Mouse (Mus musculus): ENCODE data around the gene Cisd3. TPM values are rescaled to one million over a fixed set of nuclear protein-coding genes. Genes with fewer than 3 reads are reported as not detected.

Cisd3 gene
- total RNA-seq, 2 experiments from 2014 or later: 96.7 to 102 TPM

DNA sequence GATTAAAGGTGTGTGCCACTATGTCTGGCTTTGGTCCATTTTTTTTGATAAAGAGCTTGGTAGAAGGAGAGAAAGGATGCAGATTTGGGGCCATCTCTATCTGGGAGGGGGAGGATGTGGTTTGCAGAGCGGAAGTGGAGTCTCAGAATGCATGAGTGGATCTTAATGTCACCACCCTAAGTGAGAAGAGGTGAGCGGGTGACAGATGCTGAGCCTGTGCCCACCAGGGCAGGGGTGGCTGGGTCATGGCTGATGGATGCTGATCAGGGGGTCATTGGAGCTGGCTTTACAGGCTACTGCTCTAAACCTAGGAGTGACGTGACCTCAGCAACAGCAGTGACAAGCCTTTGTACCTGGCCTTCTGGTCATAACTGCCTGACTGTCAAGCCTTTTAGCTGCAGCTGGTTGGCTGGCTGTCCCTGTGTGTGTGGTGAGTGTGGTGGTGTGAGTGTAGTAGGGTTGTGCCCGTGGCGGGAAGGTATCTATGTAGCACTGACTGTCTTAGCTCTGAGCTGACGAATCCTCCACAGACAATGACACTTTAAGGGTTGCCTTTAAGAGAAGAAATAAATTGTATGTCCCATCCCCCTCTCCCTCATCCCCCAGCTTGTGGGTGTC lies 1.5 kb upstream of the Cisd3 start:
- no peak for DNase-seq (ENCODE audit: low spot score)

DNA sequence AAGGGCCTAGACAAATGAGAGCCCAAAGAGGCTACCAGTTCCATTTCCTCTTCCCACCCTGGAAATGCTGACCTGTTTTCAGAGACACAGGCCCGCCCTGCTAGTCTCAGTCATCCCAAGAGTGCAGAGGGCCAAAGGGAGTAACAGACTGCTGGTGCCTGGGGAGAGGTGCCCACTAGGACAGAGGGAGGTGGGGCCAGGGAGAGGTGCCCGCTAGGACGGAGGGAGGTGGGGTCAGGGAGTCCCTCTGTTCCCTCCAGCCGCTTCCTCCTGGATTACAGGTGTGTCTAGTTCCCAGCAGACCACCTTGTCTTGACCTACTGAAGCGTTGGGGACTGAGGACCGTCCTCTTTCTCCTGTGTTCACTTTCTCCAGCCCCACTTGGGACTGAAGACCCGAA lies 860 bp upstream of the Cisd3 start:
- DNase-seq (ENCODE audit: low spot score): no peak

DNA sequence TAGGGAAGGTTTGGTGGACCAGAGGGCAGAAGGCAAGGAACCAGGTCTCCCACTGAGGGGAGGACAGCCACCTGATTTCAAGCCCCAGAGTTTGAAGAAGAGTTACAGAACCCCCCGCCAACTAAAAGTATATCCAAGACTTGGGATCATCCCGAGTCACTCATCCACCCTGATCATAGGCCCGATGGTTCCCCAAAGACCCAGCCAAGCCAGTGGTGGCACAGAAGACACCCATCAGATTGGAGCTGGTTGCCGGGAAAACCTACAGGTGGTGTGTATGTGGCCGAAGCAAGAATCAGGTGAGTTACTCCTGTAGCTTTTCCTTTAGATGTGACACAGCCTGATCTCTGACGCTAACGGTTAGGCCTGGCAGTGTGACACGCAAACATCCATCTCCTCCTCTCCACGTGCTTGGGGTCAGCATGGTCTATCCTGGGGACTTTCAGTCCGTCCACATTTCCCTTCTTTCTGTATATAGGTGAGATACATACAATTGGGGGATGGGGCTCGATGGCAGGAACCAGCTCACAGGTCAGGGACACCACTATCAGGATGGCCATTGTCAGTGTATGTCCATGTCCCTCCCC lies 789 bp downstream of the Cisd3 start:
- DNase-seq (ENCODE audit: low spot score): no peak

DNA sequence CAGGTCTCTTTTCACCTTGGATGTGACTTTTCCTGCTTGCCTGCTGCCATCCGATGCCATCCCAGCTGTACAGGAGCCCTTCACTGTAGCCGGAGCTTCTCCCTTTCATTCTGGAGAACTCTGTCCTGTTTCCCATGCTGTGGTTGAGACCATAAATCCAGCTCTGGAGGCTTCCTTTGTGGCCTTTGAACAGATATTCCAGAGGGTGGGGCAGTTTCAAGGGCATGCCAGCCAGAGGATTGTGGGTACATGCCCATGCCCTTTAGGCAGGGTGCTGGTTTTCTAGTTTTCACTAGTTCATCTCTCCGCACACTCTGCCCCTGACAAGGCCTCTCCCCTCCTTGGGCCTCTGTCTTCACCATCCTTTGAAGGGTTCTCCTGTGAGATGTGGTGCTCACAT lies 1.4 kb downstream of the Cisd3 start:
- DNase-seq (ENCODE audit: low spot score): no peak

DNA sequence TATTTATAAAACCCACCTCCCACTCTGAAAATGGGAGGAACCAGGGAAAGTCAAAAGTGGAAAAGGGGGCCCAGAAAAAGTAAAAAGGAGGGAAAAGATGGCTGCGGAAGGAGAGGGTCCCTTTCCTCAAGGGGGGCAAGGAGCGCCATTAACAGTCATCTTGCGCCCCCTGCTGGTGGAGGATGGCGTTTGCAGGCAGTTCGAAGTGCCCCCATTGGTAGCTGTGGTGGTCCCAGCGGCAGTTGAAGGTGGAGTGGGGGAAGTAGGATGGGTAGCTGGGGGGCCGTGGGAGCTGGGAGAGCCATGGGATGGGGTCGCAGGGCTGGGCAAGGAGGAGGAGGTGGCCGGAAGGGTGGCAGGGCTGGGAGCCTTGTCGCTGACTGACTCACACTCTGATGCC lies 4.2 kb downstream of the Cisd3 start:
- DNase-seq (ENCODE audit: low spot score): peak; percentile 64

DNA sequence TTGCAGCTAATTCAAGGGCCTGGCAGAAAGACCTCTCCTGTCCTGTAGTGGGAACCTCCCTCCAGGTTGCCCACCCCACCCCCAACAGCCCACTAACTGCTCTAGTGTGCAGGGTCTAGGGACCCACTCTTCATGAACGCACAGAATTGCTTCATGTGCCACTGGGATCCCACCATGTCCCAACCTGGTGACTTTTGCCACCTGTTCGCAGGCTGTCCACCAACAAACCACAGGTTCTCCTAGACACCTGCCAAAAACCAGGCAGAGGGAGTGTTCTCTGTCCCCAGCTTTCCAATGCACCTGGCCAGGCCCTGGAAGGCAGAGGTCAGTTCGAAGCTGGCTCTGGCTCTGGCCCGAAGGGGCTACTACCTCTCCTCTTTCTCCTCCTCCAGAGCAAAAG lies 8.8 kb downstream of the Cisd3 start:
- DNase-seq (ENCODE audit: low spot score): no peak

DNA sequence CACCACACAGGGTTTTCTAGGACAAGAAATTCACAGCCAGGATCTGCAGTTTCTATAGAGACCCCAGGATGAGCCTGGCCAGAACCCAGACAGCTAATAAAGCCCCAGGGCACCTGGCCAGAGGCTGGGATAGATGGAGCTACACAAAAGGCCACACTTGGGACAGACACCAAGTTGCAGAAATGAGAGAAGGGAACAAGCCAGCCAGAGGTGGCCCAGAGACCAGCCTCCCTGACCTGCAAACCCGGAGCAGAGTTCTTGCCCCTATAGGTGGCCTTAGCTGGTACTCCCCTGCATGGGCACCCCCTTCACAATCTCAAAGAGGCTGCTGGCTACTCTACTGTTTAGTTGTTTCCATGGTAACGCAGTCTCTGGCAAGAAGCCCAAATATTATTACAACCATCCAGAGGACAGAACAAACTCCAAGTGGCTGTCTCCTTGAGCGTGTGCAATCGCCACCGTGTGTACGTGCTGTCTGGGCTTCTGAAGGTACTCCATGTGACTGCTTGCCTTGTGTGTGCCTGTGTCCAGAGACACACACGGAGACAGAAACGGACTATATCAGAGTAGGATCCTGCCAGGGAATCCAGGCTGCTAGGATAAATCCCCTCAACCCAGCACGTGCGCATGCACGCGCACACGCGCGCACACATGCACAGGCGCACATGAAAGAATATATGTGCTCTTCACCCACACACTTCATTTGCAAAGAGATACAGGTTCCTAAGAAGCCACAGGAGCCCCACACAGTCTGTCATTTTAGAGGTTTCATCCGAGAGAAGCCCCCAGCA lies 9.5 kb downstream of the Cisd3 start:
- no peak for DNase-seq (ENCODE audit: low spot score)

DNA sequence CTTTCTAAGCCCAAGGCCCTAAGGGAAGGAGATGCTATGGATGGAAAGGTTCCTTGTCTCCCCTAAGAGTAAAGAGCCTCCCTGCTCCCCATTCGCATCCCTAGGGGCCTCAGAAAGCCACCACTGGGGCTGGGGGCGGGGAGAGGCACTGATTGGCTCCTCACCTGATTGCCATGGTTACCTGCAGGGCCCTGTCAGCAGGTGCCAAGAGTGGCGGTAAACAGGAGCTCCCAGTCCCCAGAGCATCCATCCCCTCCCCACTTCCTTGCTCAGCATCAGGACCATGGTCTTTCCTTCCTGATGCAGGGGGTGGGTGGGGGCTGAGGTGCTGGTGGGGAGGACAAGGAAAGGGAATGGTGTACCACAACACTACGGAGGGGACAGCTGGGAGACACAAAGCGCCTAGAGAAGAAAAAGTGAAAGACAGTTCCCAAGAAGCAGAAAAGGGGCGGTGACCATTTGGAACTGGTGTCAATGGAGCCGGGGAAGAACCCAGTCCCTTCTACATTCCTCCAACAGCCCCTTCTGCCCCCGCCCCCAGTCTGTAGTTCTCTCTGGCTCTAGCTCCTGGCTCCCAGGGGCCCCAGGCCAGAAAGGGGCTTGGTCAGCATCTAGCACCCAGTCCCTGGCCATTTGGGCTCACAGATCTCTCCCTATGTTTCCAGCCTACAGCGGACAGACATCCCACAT lies 10.2 kb downstream of the Cisd3 start:
- no peak for DNase-seq (ENCODE audit: low spot score)

DNA sequence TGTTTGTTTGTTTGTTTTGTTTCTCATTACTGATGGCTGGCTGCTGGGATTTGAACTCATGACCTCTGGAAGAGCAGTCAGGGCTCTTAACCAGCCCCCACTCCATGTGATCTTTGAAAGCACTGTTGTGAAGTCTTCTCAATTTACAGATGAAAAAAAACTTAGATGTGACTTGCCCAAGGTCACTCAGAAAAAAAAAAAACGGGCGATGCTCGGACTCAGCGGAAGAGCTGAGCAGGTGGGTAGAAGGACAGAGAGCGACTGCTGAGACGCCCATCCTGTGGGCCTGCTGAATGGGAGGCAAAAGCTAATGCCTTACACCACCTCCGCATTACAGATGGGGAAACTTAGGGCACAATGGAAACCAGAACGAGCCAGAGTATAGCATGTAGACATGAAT lies 11.0 kb downstream of the Cisd3 start:
- DNase-seq (ENCODE audit: low spot score): no peak

DNA sequence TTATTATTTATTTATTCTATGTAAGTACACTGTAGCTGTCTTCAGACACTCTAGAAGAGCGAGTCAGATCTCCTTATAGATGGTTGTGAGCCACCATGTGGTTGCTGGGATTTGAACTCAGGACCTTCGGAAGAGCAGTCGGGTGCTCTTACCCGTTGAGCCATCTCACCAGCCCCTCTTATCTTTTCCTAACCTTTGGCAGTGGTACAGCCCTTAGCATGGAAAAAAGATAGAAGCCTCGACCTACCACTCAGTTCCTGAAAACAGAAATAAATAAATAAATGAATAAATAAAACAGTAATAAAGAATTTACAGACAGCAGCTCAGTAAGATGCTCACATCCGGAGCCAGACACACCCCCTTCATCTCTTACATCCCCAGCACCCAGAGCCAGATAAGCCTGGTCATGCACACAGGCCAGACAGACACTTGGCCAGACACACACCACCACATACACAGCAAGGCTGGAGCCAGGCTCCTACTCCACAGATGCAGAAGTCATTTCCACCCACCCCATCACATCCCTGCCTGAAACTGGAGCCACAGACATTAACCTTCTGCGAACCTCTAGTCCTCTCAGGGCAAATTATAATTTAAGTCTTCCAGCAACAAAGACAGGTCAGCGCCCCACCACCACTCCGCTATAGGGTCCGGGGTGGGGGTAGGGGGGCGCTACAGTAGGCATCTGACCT lies 11.7 kb downstream of the Cisd3 start:
- DNase-seq (ENCODE audit: low spot score): no peak

DNA sequence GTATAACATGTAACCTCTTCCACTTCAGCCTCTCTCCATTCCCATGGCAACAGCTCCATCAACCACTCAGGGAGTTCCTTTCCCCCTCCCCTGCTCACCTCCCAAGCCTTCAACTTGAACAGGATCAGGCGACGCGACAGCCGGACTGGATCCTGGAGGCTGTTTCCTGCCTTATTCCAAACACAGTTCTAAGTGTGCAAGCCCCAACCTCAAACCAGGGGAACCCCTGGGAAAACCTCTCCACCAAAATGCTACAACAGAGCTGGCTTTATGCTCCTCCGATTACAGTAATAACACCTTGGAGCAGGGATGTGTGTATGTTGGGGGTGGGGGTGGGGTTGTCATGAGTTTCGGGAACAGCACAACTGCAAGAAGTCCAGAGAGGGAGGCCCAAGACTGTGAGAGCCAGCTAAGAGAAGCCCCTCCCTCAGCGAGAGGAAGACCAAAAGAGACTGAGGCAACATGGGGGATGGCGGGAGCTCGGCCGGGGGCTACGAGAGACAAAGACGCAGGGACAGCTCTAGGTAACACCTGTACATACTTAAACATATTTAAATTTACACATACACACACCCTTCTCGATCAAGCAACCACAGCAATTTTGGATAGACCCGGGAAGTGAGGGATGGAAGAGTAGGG lies 12.4 kb downstream of the Cisd3 start:
- DNase-seq (ENCODE audit: low spot score): no peak

DNA sequence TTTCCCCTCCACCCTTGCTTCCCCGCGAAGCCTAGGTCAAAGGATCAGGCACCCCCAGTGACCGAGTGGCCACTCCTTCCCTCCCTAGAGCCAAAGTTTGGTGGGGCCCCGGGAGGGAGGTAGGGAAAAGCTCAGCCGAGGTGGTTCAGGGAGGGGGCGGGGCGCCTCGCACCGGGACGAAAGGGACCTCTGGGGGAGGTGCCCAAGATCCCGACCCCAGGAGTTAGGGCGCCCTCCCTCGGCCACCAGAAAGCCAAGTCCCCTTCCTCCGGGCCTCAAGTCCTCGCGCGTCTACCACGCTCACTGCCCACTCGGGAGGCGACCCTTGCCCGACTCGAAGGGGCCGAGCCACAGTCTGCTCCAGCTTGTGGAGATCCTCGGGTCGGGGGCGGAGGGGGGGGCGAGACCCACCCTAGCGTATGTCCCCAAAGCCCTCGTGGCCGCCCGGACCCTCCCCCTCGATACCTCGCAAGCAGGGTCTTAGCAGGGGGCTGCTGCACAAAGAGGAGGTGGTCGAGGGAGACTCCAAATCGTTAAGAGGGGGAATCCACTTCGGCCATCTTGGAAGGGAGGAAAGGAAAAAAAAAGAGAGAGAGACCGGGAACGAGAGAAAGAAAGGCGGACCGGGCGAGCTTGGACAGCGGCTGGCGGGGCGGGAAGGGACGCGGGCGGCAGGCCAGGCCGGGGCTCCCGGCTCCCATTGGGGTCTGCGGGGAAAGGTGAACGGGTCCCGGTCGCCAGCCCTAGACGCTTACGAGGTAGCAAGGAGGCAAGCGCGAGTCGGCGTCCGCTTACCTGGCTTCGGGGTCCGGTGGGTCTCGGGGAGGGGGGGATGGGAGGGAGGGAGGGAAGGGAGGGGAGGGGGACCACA lies 13.3 kb downstream of the Cisd3 start:
- peak; percentile 64 for DNase-seq (ENCODE audit: low spot score)

DNA sequence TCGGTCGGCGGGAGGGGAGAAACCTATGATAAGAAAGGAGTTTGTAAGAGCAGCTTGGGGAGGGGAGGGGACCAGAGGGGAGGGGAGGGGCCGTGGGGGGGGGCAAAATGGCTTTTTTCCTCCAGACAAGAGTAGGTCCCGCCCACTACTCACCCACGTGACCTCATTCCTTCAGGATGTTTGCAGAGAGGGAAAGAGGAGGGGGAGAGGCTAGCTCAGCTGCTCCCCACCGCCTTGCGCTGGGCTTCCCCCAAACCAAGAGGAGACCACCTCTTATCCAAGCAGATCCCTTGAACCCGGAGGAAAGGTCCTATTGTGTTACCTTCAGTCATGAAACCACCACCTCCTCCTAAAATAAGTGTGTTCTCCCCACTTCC lies 14.0 kb downstream of the Cisd3 start:
- peak; percentile 81 for DNase-seq (ENCODE audit: low spot score)

DNA sequence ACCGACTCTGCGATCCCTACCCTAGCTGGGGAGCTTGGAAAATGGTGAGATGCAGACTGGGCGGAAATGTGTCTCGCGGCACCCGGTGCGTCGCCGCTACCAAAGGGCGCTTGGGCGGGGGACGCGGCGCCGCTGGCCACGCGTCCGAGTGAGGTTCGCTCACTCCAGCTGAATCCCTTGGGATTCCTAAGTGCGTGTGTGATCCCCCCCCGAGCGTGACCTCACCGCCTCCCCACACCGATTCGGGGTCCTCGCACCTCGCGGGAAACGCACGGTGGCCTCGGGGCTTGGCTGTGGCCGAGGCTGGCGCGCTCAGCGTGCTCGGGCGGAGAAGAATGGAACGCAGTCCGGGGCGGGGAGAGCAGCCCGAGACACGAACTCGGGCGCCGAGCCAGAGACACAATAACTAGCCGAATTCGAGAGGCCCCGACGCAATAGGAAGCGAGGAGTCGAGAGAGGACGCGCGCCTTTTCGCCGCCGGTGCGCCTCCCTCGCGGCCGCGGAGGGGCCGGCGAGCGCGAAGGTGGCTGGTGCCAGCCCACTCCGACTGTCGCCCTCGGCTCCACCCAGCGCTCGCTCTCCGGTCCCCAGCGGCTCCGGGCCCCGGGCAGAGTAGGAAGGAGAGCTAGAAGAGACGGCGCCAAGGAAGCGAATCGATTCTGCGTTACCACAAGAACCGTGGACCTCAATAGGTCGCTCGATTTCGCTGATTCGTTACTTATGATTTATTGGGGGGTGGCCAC lies 14.5 kb downstream of the Cisd3 start, which contains the start of gene Pcgf2:
Gene Pcgf2, minus strand, starts transcription at position 495 of the 743 bp plus-strand sequence.
- DNase-seq (ENCODE audit: low spot score): peak; percentile 76

DNA sequence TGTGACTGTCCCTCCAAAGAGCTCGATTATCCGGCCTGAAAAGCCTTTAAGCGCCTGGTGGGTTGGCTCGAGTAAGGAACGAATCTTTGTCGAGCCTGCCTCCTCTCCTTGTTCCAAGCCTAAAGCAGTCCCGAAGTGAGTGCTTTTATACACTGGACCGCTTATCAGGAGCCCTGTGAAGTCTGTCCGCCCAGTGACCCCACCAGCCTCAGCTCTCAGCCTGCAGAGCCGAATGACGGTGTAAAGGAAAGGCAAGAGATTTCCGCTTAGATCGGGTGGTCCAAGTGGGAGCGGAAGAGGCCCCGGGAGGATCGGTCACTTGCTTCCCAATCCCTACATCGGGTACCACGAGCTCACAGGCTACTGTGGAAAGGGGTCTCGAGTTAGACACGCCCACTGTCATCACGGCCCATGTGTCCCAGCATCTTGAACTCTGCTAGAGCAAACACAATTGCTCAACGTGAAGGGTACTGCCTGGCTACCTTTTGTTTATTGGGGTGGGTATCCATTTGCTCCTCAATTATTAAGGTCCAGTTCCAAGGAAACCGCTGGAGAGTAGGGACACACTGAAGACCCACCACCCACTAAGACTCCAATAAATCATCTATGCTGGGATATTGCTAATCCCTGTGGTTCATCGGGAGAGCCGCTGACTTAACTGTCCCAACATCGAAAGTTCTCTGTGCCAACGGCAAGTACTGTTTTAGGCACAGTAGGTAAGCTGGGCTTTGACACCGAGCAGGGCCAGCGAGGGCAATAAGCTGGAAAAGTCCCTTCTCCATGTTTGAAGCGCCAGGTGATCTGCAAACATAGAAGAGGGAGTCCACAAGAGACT lies 15.3 kb downstream of the Cisd3 start:
- DNase-seq (ENCODE audit: low spot score): no peak

DNA sequence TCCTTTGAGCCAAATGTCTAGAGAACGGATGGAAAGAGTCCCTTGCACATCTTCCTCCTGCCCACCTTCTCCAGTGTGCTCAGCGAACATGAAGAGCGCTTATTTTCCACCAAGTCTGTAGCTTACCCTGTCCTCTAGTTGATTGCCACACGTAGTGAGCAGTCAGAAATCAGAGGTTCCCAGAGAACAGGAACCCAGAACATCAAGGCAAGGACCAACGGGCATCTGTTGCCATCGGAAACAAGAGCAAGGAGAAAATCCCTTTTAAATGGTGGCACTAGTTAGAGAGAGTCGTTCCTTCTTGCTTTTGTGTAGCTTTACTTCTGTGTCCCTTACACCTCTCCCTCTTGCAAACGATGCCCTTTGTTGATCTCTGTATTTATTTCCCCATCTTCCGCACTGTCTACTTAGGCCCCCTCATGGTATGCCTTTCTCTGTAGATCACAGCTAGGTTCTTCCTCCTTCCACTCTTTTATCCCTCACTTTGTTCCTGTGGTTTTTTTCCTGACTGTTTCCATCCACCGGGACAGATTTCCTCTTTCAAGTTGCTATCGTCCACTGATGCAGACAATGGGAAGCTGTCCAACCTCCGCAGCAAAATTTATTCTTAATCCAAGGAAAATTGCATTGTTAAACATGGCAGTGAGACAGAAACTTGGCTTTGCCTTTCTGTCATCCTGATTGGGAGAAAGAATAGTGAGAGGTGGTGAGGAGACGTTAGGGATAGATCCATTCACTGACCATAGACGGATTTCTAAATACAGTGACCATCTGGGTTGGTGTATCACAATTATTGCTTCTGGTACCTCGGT lies 16.2 kb downstream of the Cisd3 start:
- no peak for DNase-seq (ENCODE audit: low spot score)

DNA sequence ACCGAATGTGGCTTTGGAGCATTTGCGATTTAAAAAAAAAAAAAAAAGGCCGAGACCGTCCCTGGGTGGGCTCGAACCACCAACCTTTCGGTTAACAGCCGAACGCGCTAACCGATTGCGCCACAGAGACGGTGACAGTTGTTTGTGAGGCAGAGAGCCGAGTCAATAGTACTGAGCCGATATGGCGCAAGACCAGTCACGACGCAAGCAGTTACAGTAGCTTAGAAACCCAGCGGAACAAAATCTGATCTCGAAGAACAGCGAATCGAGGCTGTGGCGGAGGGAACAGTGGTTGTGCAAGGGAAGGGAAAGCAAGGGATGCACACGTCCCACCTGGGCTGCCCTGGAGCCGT lies 16.7 kb downstream of the Cisd3 start:
- DNase-seq (ENCODE audit: low spot score): peak; percentile 93

All from gastrocnemius, adult 18-20 months (tissue).